In the genomic region with DNA sequence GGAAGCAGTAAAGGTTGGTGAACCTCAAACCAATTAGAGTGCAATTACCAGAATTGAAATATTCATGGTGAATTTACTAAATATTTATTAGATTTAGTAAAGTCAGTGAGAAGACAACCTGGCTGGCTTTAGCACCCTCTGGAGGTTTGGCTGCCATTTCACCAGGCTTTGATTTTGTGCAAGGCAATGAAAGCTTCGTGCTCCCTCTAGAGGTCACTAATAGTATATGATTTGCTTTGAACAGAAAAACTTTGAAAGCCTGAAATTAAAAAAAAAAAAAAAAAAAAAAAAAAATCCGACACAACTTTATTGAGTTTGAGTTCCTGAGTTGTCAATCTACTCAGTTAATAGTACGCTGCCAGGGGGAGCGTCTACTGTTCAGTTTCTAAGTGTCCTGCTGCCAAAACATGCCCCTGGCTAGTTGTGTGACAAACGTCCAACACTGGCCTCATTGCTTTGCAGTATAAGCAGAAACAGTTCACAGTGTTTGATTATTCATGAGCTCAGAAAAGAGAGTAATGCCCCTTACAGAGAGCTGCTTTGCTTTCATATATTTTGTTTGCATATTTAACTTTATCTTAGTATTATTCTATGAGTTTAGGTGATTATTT, we compare ENCODE assay signal across 8 mouse cellular contexts. TPM values are rescaled to one million over a fixed set of nuclear protein-coding genes. Genes with fewer than 3 reads are reported as not detected.
DNase-seq lines count a peak whose midpoint lies in the region; ATAC-seq lines count a peak whose summit lies in the region.

No protein-coding gene starts in this region.

- no peak overlapping the region for H3K4me3 ChIP-seq in neural tube, embryonic 11.5 days (ENCODE audit: low read depth, low read length)
- no peak overlapping the region for H3K4me3 ChIP-seq in forebrain, embryonic 11.5 days (ENCODE audit: low read depth, low read length)
- H3K4me3 ChIP-seq in midbrain, embryonic 12.5 days = no peak overlapping the region

- no peak overlapping the region for H3K27ac ChIP-seq in neural tube, embryonic 11.5 days (ENCODE audit: low read depth, low read length)
- no peak overlapping the region for H3K27ac ChIP-seq in forebrain, embryonic 11.5 days (ENCODE audit: low read depth, low read length)
- no peak overlapping the region for H3K27ac ChIP-seq in midbrain, embryonic 12.5 days (replicated peaks)

- no peak overlapping the region for H3K4me2 ChIP-seq in neural tube, embryonic 11.5 days (ENCODE audit: low read depth)
- H3K4me2 ChIP-seq in forebrain, embryonic 11.5 days (ENCODE audit: low read depth, low read length, severe bottlenecking) = no peak overlapping the region
- H3K4me2 ChIP-seq in midbrain, embryonic 12.5 days (replicated peaks) = no peak overlapping the region

- H3K36me3 ChIP-seq in neural tube, embryonic 11.5 days (ENCODE audit: control insufficient read depth, insufficient read depth, low read length) = no peaks in the 10 kb centered on the region; the same call in 1 of the 2 replicates
- no peaks in the 10 kb centered on the region; the same call in 1 of the 2 replicates for H3K36me3 ChIP-seq in forebrain, embryonic 11.5 days (ENCODE audit: control insufficient read depth, insufficient read depth, low read length)
- peaks cover 20% of the 10 kb centered on the region for H3K36me3 ChIP-seq in midbrain, embryonic 12.5 days

- no peak overlapping the region for H3K9ac ChIP-seq in neural tube, embryonic 11.5 days (ENCODE audit: low read length)
- H3K9ac ChIP-seq in forebrain, embryonic 11.5 days (ENCODE audit: low read length) = no peak overlapping the region
- H3K9ac ChIP-seq in midbrain, embryonic 12.5 days (replicated peaks) = no peak overlapping the region

- no peak for ATAC-seq in neural tube, embryonic 11.5 days (ENCODE audit: insufficient read depth, low FRiP score, low TSS enrichment)
- ATAC-seq in forebrain, embryonic 11.5 days (replicated peaks; ENCODE audit: low FRiP score) = peak; percentile 56; the same call in 1 of the 2 replicates
- ATAC-seq in hematopoietic stem cell, adult 5-6 weeks (replicated peaks in 1 of 2; ENCODE audit: insufficient read depth in 1 of 2, low FRiP score in 2 of 2, low TSS enrichment in 1 of 2, low read depth in 1 of 2, poor library complexity in 2 of 2, severe bottlenecking in 2 of 2) = peak; percentile 59 to 86; a peak in 3 of 4 replicates
- 0 out of 2 replicates have a peak, but pooled peaks have one; percentile 19 for ATAC-seq in midbrain, embryonic 12.5 days (ENCODE audit: low FRiP score, low read depth)

- no peaks in the 10 kb centered on the region for H3K4me1 ChIP-seq in neural tube, embryonic 11.5 days (ENCODE audit: control insufficient read depth, insufficient read depth, low read length)
- H3K4me1 ChIP-seq in forebrain, embryonic 11.5 days (replicated peaks; ENCODE audit: control insufficient read depth, insufficient read depth, low read length) = no peaks in the 10 kb centered on the region
- H3K4me1 ChIP-seq in midbrain, embryonic 12.5 days = no peaks in the 10 kb centered on the region

- WGBS in neural tube, embryonic 11.5 days = 17% methylated on average over 5 of the region's 5 CpGs
- 12% methylated on average over 5 of the region's 5 CpGs for WGBS in forebrain, embryonic 11.5 days
- 16% methylated on average over 5 of the region's 5 CpGs for WGBS in midbrain, embryonic 12.5 days

- H3K27me3 ChIP-seq in neural tube, embryonic 11.5 days (ENCODE audit: control insufficient read depth, insufficient read depth, low read length) = no peaks in the 10 kb centered on the region
- no peaks in the 10 kb centered on the region for H3K27me3 ChIP-seq in forebrain, embryonic 11.5 days (ENCODE audit: control insufficient read depth, insufficient read depth, low read length)
- H3K27me3 ChIP-seq in midbrain, embryonic 12.5 days = no peaks in the 10 kb centered on the region

- no peaks in the 10 kb centered on the region for H3K9me3 ChIP-seq in neural tube, embryonic 11.5 days (ENCODE audit: control insufficient read depth, low read length)
- no peaks in the 10 kb centered on the region for H3K9me3 ChIP-seq in forebrain, embryonic 11.5 days (ENCODE audit: control insufficient read depth, low read length)
- no peaks in the 10 kb centered on the region for H3K9me3 ChIP-seq in midbrain, embryonic 12.5 days

- DNase-seq in neural tube, embryonic 11.5 days (ENCODE audit: low spot score) = peak; percentile 69
- no peak for DNase-seq in neural tube, embryonic 10.5 days (ENCODE audit: extremely low spot score, low spot score)
- peak; percentile 44 for DNase-seq in c-Kit-positive CD71-positive TER-119-negative erythroid progenitor cells, embryonic 14.5 days (ENCODE audit: low read depth)
- DNase-seq in forebrain, embryonic 11.5 days (ENCODE audit: low spot score) = peak; percentile 69
- DNase-seq in layer of hippocampus, postnatal 14 days (ENCODE audit: low spot score in 2 of 2) = peak; percentile 37 to 91
- peak; percentile 21 to 40 for DNase-seq in spleen, adult 18-20 months

RNA-seq across cellular contexts. Expression of a gene that starts 27.7 kb away (rescaled TPM):
- polyA plus RNA-seq in neural tube, embryonic 11.5 days (2014; fragmentation: Nextera tagmentation; extraction: Ambion mirVana) = 16.5 and 18.7 TPM in 2 replicates
- polyA plus RNA-seq in forebrain, embryonic 11.5 days (2014; fragmentation: Nextera tagmentation; extraction: Ambion mirVana) = 20.5 and 21.1 TPM in 2 replicates
- total RNA-seq in hematopoietic stem cell, adult 5-6 weeks (2017) = 12.5 and 26.9 TPM in 2 replicates
- 1 to 10 TPM; 3.6 to 5.5 TPM for total RNA-seq in layer of hippocampus, postnatal 14 days (2021)
- polyA plus RNA-seq in midbrain, embryonic 12.5 days (2016; fragmentation: Nextera tagmentation; extraction: Ambion mirVana) = 18.8 and 23.1 TPM in 2 replicates

RNA-seq across cellular contexts. Expression of a gene that starts 28.5 kb away (rescaled TPM):
- polyA plus RNA-seq in neural tube, embryonic 11.5 days (2014; fragmentation: Nextera tagmentation; extraction: Ambion mirVana) = 21.0 and 21.6 TPM in 2 replicates
- 26.3 and 28.0 TPM in 2 replicates for polyA plus RNA-seq in forebrain, embryonic 11.5 days (2014; fragmentation: Nextera tagmentation; extraction: Ambion mirVana)
- total RNA-seq in hematopoietic stem cell, adult 5-6 weeks (2017) = 5.0 and 5.8 TPM in 2 replicates
- 10 to 100 TPM; 34.7 to 36.0 TPM for total RNA-seq in layer of hippocampus, postnatal 14 days (2021)
- polyA plus RNA-seq in midbrain, embryonic 12.5 days (2016; fragmentation: Nextera tagmentation; extraction: Ambion mirVana) = 27.1 and 28.2 TPM in 2 replicates

RNA-seq across cellular contexts. Expression of a gene that starts 54.4 kb away (rescaled TPM):
- 1.7 and 2.7 TPM in 2 replicates for polyA plus RNA-seq in neural tube, embryonic 11.5 days (2014; fragmentation: Nextera tagmentation; extraction: Ambion mirVana)
- polyA plus RNA-seq in forebrain, embryonic 11.5 days (2014; fragmentation: Nextera tagmentation; extraction: Ambion mirVana) = 1.8 and 2.0 TPM in 2 replicates
- not detected in 2 replicates for total RNA-seq in hematopoietic stem cell, adult 5-6 weeks (2017)
- total RNA-seq in layer of hippocampus, postnatal 14 days (2021) = not detected
- 0.43 and 0.61 TPM in 2 replicates for polyA plus RNA-seq in midbrain, embryonic 12.5 days (2016; fragmentation: Nextera tagmentation; extraction: Ambion mirVana)
